Mouse (Mus musculus) hindbrain, postnatal 0 days (tissue): ENCODE results near the gene H2-DMb1. TPM values are rescaled to one million over a fixed set of nuclear protein-coding genes. Genes with fewer than 3 reads are reported as not detected.

Experiments used
- ATAC-seq: fragments of 200-750 bp; cut with Nextera tagmentation; 2 replicates; pipeline ENCODE4 v1.8.0; 2017; ENCODE audit warnings: mild to moderate bottlenecking, moderate TSS enrichment, moderate library complexity
- DNase-seq: peaks from one replicate; pipeline ENCODE4 v3.0.0-alpha.2; 2015; ENCODE audit warnings: low spot score
- H3K27ac ChIP-seq: fragments of 300-500 bp; sonication (generic); 2 replicates; pipeline ENCODE4 v1.5.1; 2014; ENCODE audit warnings: mild to moderate bottlenecking
- H3K27me3 ChIP-seq: fragments of 300-500 bp; sonication (generic); 2 replicates; pipeline ENCODE4 v1.6.1; 2014; ENCODE audit warnings: low read length, mixed read lengths; ENCODE audit not compliant: insufficient read depth
- H3K36me3 ChIP-seq: fragments of 300-500 bp; sonication (generic); 2 replicates; pipeline ENCODE4 v1.6.1; 2014; ENCODE audit warnings: low read length, mixed read lengths; ENCODE audit not compliant: insufficient read depth
- H3K4me1 ChIP-seq: fragments of 300-500 bp; sonication (generic); 2 replicates; pipeline ENCODE4 v1.6.1; 2014; ENCODE audit warnings: antibody characterized with exemption, low read length, mixed read lengths; ENCODE audit not compliant: insufficient read depth
- H3K4me2 ChIP-seq: fragments of 300-500 bp; sonication (generic); 2 replicates; pipeline ENCODE4 v1.6.1; 2014; ENCODE audit warnings: low read depth, mild to moderate bottlenecking, low read length, moderate library complexity, mixed read lengths
- H3K4me3 ChIP-seq: fragments of 300-500 bp; sonication (generic); 2 replicates; pipeline ENCODE4 v1.5.1; 2014; ENCODE audit warnings: low read length
- H3K9ac ChIP-seq: fragments of 300-500 bp; sonication (generic); replicated peaks from 2 replicates; pipeline ENCODE4 v1.6.1; 2014; ENCODE audit warnings: mild to moderate bottlenecking, low read length, moderate library complexity, mixed read lengths
- H3K9me3 ChIP-seq: fragments of 300-500 bp; sonication (generic); 2 replicates; pipeline ENCODE4 v1.6.1; 2016; ENCODE audit warnings: low read length, mixed read lengths
- CTCF ChIP-seq: IDR thresholded peaks from 2 replicates; pipeline ENCODE4 v1.5.1; 2016; ENCODE audit warnings: antibody characterized with exemption, control low read depth, low read depth
- WGBS: fragments of 180-500 bp; shearing (Covaris S2); extraction: QIAGEN DNeasy Blood & Tissue Kit; methylation state at CpG from one replicate; pipeline ENCODE4 v1.1.7; 2014; 5-methylcytosine and 5-hydroxymethylcytosine counted together
- polyA plus RNA-seq: library from polyadenylated mRNA; unstranded; fragments of >200 nt; fragmentation: Nextera tagmentation; extraction: Ambion mirVana; gene quantifications from 2 replicates; pipeline ENCODE4 v1.2.1, GENCODE M21; 2015
- total RNA-seq: library from RNA; depleted of rRNA; stranded (reverse); fragments of >200 nt; gene quantifications from 2 replicates; pipeline ENCODE4 v1.2.3, GENCODE M21; 2014; rRNA removed

Gene H2-DMb1
- total and polyA plus RNA-seq, 2 experiments from 2014 or later, result 1.8 to 3.0 TPM

DNA sequence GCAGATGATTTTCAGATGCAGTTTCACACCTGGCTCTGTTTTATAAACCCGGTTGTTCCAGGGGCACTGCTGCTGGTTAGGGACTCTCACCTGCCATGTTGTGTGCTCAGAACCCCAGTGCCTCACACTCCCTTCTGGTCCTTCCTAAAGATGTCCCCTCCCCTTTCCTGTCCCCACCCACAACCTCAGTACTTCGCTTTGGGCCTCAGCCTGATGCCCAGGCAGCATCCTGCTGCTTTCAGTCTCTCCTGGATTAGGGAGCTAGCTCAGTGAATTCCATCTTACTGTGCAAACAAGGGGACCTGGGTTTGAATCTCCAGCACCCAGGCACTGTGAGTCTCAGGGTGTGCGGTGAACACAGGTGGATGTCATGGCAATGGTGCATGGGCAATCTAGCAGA is 54.6 kb downstream of the H2-DMb1 start:
- H3K4me2 ChIP-seq, result no peak overlapping the region
- H3K4me3 ChIP-seq, result no peak overlapping the region
- DNase-seq (no peak), ATAC-seq (no peak)
- no peak for TF ChIP-seq CTCF
- no peaks in the 10 kb centered on the region for H3K36me3 ChIP-seq
- no peak overlapping the region for H3K9ac ChIP-seq
- H3K27me3 ChIP-seq, result peaks cover 6% of the 10 kb centered on the region; the same call in 1 of the 2 replicates
- H3K9me3 ChIP-seq, result no peaks in the 10 kb centered on the region
- H3K27ac ChIP-seq, result no peak overlapping the region
- no peaks in the 10 kb centered on the region for H3K4me1 ChIP-seq
- WGBS, result 67% methylated on average over 3 of the region's 3 CpGs

DNA sequence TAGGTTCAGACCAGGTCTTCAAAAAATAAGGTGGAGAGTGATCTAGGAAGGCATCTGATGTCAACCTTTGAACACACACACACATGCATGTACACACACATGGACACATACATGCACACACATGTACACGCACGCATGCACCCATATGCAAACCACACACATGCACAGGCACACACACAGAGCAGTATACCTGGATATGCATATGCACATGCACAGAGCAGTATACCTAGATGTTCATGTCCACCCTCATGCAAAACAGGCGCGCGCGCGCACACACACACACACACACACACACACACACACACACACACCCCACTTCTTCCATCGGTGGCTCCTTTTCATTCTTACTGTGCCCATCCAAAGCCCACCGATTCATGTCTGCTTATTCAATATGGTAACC is 55.0 kb downstream of the H2-DMb1 start:
- DNase-seq, result no peak
- no peaks in the 10 kb centered on the region for H3K4me1 ChIP-seq
- no peaks in the 10 kb centered on the region for H3K36me3 ChIP-seq
- WGBS, result 96% methylated on average over 9 of the region's 9 CpGs
- no peak overlapping the region for H3K4me3 ChIP-seq
- H3K27ac ChIP-seq, result no peak overlapping the region
- no peaks in the 10 kb centered on the region for H3K9me3 ChIP-seq
- no peak for ATAC-seq
- no peak overlapping the region for H3K9ac ChIP-seq
- H3K27me3 ChIP-seq, result peaks cover 10% of the 10 kb centered on the region; the same call in 1 of the 2 replicates
- TF ChIP-seq CTCF, result no peak
- H3K4me2 ChIP-seq, result no peak overlapping the region

DNA sequence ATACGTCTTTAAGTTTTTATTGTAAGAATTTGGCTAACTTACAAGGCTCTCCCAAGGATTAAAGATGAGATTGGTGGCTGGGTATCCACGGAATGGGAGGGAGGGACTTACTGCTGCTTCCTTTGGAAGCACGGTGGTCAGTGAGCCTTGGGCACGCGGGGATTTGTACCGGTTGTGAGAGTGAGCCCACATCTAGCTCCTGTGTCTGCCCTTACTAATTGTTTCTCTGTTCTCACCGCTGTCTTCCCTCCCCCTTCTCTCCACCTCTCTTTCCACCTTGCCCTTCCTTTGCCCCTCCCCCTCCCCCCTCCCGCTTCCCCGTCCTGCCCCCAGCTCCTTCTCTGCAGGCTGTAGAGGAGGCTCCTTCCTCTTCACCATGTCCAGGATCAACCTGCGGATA is 55.5 kb downstream of the H2-DMb1 start:
- no peaks in the 10 kb centered on the region for H3K4me1 ChIP-seq
- ATAC-seq (no peak), DNase-seq (no peak)
- H3K9me3 ChIP-seq, result no peaks in the 10 kb centered on the region
- no peaks in the 10 kb centered on the region for H3K36me3 ChIP-seq
- no peak for TF ChIP-seq CTCF
- H3K27me3 ChIP-seq, result peaks cover 10% of the 10 kb centered on the region; the same call in 1 of the 2 replicates
- 20% methylated on average over 10 of the region's 10 CpGs for WGBS
- H3K4me3 ChIP-seq, result no peak overlapping the region
- no peak overlapping the region for H3K9ac ChIP-seq
- no peak overlapping the region for H3K4me2 ChIP-seq
- H3K27ac ChIP-seq, result no peak overlapping the region

DNA sequence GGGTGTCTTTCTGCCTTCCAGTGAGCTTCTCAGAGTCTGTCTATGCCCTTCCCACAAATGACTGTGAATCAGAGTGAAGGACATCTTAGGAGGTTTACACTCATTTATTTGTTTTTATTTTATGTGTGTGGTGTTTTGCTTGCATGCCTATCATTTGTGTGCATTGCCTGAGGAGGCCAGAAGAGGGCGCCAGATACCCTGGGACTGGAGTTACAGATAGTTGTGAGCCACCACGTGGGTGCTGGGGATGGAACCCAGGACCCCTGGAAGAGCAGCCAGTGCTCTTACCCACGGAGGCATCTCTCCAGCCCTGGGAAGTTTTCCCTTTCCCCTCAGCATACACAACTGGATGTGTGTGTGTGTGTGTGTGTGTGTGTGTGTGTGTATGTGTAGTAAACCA is 56.8 kb downstream of the H2-DMb1 start:
- no peak overlapping the region for H3K4me2 ChIP-seq
- no peak for ATAC-seq
- no peak overlapping the region for H3K9ac ChIP-seq
- 47% methylated on average over 3 of the region's 3 CpGs for WGBS
- no peaks in the 10 kb centered on the region for H3K9me3 ChIP-seq
- peak; percentile 40 for TF ChIP-seq CTCF
- H3K27ac ChIP-seq, result no peak overlapping the region
- H3K36me3 ChIP-seq, result no peaks in the 10 kb centered on the region
- no peak for DNase-seq
- no peak overlapping the region for H3K4me3 ChIP-seq
- peaks cover 15% of the 10 kb centered on the region for H3K27me3 ChIP-seq
- no peaks in the 10 kb centered on the region for H3K4me1 ChIP-seq

Other genes starting within 250 kb of the H2-DMb1 start
Only the 30 nearest of the 32 such genes appear.
- 52.1 and 58.4 TPM in 2 replicates for gene Daxx, start 243.7 kb upstream of the H2-DMb1 start, total RNA-seq
- 39.0 and 41.9 TPM in 2 replicates for gene Daxx, start 243.7 kb upstream of the H2-DMb1 start, polyA plus RNA-seq
- 41.5 and 61.8 TPM in 2 replicates for gene Tapbp, start 237.2 kb upstream of the H2-DMb1 start, total RNA-seq
- 39.1 and 40.2 TPM in 2 replicates for gene Tapbp, start 237.2 kb upstream of the H2-DMb1 start, polyA plus RNA-seq
- 58.5 TPM in 2 replicates for gene Zbtb22, start 237.2 kb upstream of the H2-DMb1 start, total RNA-seq
- 20.8 and 23.0 TPM in 2 replicates for gene Zbtb22, start 237.2 kb upstream of the H2-DMb1 start, polyA plus RNA-seq
- gene Rgl2, start 223.5 kb upstream of the H2-DMb1 start, total RNA-seq, result 91.4 and 116 TPM in 2 replicates
- 36.1 and 36.8 TPM in 2 replicates for gene Rgl2, start 223.5 kb upstream of the H2-DMb1 start, polyA plus RNA-seq
- 25.2 and 43.1 TPM in 2 replicates for gene Pfdn6, start 212.7 kb upstream of the H2-DMb1 start, total RNA-seq
- 168 and 195 TPM in 2 replicates for gene Pfdn6, start 212.7 kb upstream of the H2-DMb1 start, polyA plus RNA-seq
- 16.6 and 16.8 TPM in 2 replicates for gene Wdr46, start 212.4 kb upstream of the H2-DMb1 start, total RNA-seq
- 16.7 and 17.9 TPM in 2 replicates for gene Wdr46, start 212.4 kb upstream of the H2-DMb1 start, polyA plus RNA-seq
- gene B3galt4, start 201.6 kb upstream of the H2-DMb1 start, total RNA-seq, result 8.9 and 12.3 TPM in 2 replicates
- gene B3galt4, start 201.6 kb upstream of the H2-DMb1 start, polyA plus RNA-seq, result 10.7 and 11.6 TPM in 2 replicates
- 55.6 and 57.4 TPM in 2 replicates for gene Vps52, start 197.3 kb upstream of the H2-DMb1 start, total RNA-seq
- 62.1 and 63.2 TPM in 2 replicates for gene Vps52, start 197.3 kb upstream of the H2-DMb1 start, polyA plus RNA-seq
- 1,180 and 1,309 TPM in 2 replicates for gene Rps18, start 197.1 kb upstream of the H2-DMb1 start, total RNA-seq
- 904 and 918 TPM in 2 replicates for gene Rps18, start 197.1 kb upstream of the H2-DMb1 start, polyA plus RNA-seq
- gene H2-K1, start 152.7 kb upstream of the H2-DMb1 start, total RNA-seq, result 21.6 and 33.2 TPM in 2 replicates
- 23.9 and 26.2 TPM in 2 replicates for gene H2-K1, start 152.7 kb upstream of the H2-DMb1 start, polyA plus RNA-seq
- gene Ring1, start 128.4 kb upstream of the H2-DMb1 start, total RNA-seq, result 19.1 and 22.1 TPM in 2 replicates
- gene Ring1, start 128.4 kb upstream of the H2-DMb1 start, polyA plus RNA-seq, result 19.2 and 20.0 TPM in 2 replicates
- 78.3 and 87.4 TPM in 2 replicates for gene H2-Ke6, start 125.0 kb upstream of the H2-DMb1 start, total RNA-seq
- gene H2-Ke6, start 125.0 kb upstream of the H2-DMb1 start, polyA plus RNA-seq, result 74.9 and 78.9 TPM in 2 replicates
- gene Slc39a7, start 121.4 kb upstream of the H2-DMb1 start, total RNA-seq, result 188 and 250 TPM in 2 replicates
- 148 and 150 TPM in 2 replicates for gene Slc39a7, start 121.4 kb upstream of the H2-DMb1 start, polyA plus RNA-seq
- gene Rxrb, start 121.3 kb upstream of the H2-DMb1 start, total RNA-seq, result 51.5 and 64.8 TPM in 2 replicates
- 48.7 and 49.2 TPM in 2 replicates for gene Rxrb, start 121.3 kb upstream of the H2-DMb1 start, polyA plus RNA-seq
- gene Col11a2, start 113.6 kb upstream of the H2-DMb1 start, total RNA-seq, result 12.1 and 16.7 TPM in 2 replicates
- 5.4 TPM in 2 replicates for gene Col11a2, start 113.6 kb upstream of the H2-DMb1 start, polyA plus RNA-seq
- not detected in 2 replicates for gene H2-Oa, start 60.7 kb upstream of the H2-DMb1 start, total RNA-seq
- 0.23 and 0.31 TPM in 2 replicates for gene H2-Oa, start 60.7 kb upstream of the H2-DMb1 start, polyA plus RNA-seq
- gene H2-DMa, start 33.5 kb upstream of the H2-DMb1 start, total RNA-seq, result 30.9 and 31.3 TPM in 2 replicates
- gene H2-DMa, start 33.5 kb upstream of the H2-DMb1 start, polyA plus RNA-seq, result 23.5 and 24.1 TPM in 2 replicates
- 180 and 195 TPM in 2 replicates for gene Brd2, start 30.4 kb upstream of the H2-DMb1 start, total RNA-seq
- gene Brd2, start 30.4 kb upstream of the H2-DMb1 start, polyA plus RNA-seq, result 101 and 108 TPM in 2 replicates
- gene H2-DMb2, start 9.8 kb upstream of the H2-DMb1 start, total RNA-seq, result 0.16 TPM in 1 of 2 replicates, not detected in the other
- 0.58 and 0.59 TPM in 2 replicates for gene H2-DMb2, start 9.8 kb upstream of the H2-DMb1 start, polyA plus RNA-seq
- 14.0 and 14.1 TPM in 2 replicates for gene Tap1, start 34.5 kb downstream of the H2-DMb1 start, total RNA-seq
- gene Tap1, start 34.5 kb downstream of the H2-DMb1 start, polyA plus RNA-seq, result 8.0 and 8.1 TPM in 2 replicates
- gene Psmb9, start 34.7 kb downstream of the H2-DMb1 start, total RNA-seq, result 0.68 and 4.3 TPM in 2 replicates
- gene Psmb9, start 34.7 kb downstream of the H2-DMb1 start, polyA plus RNA-seq, result 2.8 and 4.2 TPM in 2 replicates
- gene Psmb8, start 44.6 kb downstream of the H2-DMb1 start, total RNA-seq, result 2.8 and 5.0 TPM in 2 replicates
- 6.5 and 6.9 TPM in 2 replicates for gene Psmb8, start 44.6 kb downstream of the H2-DMb1 start, polyA plus RNA-seq
- 0.89 and 1.8 TPM in 2 replicates for gene Tap2, start 50.5 kb downstream of the H2-DMb1 start, total RNA-seq
- 3.8 and 6.5 TPM in 2 replicates for gene Tap2, start 50.5 kb downstream of the H2-DMb1 start, polyA plus RNA-seq
- gene H2-Ob, start 85.8 kb downstream of the H2-DMb1 start, total RNA-seq, result 0.14 and 0.42 TPM in 2 replicates
- 0.13 and 0.35 TPM in 2 replicates for gene H2-Ob, start 85.8 kb downstream of the H2-DMb1 start, polyA plus RNA-seq
- gene H2-Ab1, start 104.6 kb downstream of the H2-DMb1 start, total RNA-seq, result 1.1 and 3.5 TPM in 2 replicates
- 2.9 and 3.1 TPM in 2 replicates for gene H2-Ab1, start 104.6 kb downstream of the H2-DMb1 start, polyA plus RNA-seq
- 1.0 and 1.3 TPM in 2 replicates for gene H2-Aa, start 134.8 kb downstream of the H2-DMb1 start, total RNA-seq
- gene H2-Aa, start 134.8 kb downstream of the H2-DMb1 start, polyA plus RNA-seq, result 0.95 and 1.4 TPM in 2 replicates
- gene H2-Eb1, start 152.8 kb downstream of the H2-DMb1 start, total RNA-seq, result 0.52 and 0.93 TPM in 2 replicates
- 4.1 and 5.3 TPM in 2 replicates for gene H2-Eb1, start 152.8 kb downstream of the H2-DMb1 start, polyA plus RNA-seq
- 0.05 and 0.07 TPM in 2 replicates for gene H2-Eb2, start 172.6 kb downstream of the H2-DMb1 start, total RNA-seq
- 0.10 and 0.20 TPM in 2 replicates for gene H2-Eb2, start 172.6 kb downstream of the H2-DMb1 start, polyA plus RNA-seq
- not detected in 2 replicates for gene Btnl2, start 201.8 kb downstream of the H2-DMb1 start, total RNA-seq
- 0.08 TPM in 1 of 2 replicates, not detected in the other for gene Btnl2, start 201.8 kb downstream of the H2-DMb1 start, polyA plus RNA-seq
- not detected in 2 replicates for gene Btnl1, start 224.1 kb downstream of the H2-DMb1 start, total RNA-seq
- gene Btnl1, start 224.1 kb downstream of the H2-DMb1 start, polyA plus RNA-seq, result not detected in 2 replicates